Mouse (Mus musculus) neural tube, embryonic 10.5 days (tissue): ENCODE results near the gene Adamtsl4.
A peak's percentile ranks its signal among the peaks of the same experiment; 100 is the strongest.
"Not testable (repeated sequence)": the region's sequence is repeated elsewhere in the genome, so short reads cannot be mapped to it uniquely, and the experiment has no call there.

Experiments
- DNase-seq: peaks from one replicate; pipeline ENCODE4 v3.0.0-alpha.2; 2017; ENCODE audit warnings: low spot score; ENCODE audit errors: extremely low spot score

Adamtsl4 gene

DNA sequence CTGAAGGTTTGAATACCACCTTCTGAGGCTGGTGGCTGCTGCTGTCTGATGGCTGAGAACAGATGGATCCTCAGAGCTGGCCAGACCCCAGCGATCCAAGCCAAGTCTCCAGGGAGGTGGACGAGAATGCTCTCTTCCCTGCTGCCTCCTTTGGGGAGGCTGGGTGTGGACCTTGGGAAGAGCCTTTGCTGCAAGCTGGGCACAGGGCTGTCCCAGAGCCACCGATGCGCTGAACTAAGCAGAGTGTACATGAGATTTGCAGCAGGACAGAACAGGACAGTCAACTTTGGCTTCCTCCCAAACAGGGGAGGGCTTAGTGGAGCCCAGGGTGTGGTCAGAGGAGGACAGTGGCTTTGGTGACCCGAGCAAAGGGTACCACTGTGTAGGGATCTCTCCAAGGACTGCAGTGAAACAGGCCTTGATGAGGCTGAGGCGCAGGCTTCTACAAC lies 12.5 kb upstream of the Adamtsl4 start:
- no peak for DNase-seq

DNA sequence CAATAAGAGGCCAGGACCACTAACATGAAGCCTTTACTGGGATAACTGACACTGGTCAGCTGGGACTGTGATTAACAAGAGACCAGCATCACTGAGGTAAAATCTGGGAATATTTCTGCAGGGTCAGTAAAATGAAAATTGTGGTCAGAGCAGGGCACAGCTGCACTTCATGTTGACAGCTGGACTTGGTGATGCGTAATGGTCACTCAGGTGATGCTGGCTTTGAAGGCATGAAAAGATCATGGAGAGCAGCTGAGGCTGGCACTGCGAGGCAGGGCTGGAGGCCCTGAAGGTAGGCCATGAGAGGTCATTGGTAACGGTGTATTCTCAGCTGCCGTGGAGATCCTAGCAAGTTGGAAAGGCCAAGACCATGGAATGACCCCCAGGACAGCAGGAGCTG lies 10.6 kb upstream of the Adamtsl4 start:
- DNase-seq, result peak; percentile 12

DNA sequence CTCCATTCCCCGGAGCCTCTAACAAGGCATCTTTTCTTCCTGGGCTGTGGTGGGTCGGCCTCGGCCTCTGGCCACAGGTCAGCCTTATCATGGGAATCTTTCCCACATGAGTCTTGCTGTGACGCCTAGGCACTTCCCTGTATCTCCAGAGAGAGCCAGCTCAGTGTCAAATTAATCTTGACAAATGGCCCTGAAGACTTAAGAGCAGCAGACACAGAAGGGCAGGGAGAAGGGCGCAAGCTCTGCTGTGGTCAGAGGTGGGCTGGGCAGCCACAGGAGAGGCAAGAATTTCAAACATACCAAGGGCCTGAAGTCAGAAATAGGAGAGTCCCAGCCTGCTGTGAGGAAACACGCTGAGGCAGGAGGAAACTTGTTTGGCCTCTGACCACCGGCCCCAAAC lies 8.6 kb upstream of the Adamtsl4 start:
- DNase-seq, result peak; percentile 42

DNA sequence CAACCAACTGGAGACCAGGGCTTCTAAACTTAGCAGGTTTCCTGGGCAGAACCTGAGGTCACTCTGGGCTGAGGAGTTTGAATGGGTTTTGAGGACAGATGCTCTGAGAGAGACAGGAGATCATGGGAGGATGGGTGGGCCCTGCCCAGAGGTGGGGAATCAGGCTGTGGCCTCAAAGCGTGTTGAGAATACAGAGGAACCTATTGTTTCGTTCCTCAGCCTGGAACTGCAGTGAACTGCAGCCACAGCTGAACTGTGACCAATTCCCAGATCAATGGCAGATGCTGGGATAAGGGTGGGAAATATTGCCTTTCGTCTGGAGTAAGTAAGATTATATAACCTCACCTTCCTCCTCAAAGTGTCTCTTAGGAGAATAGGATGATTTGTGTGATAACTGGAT lies 8.1 kb upstream of the Adamtsl4 start:
- DNase-seq, result no peak

DNA sequence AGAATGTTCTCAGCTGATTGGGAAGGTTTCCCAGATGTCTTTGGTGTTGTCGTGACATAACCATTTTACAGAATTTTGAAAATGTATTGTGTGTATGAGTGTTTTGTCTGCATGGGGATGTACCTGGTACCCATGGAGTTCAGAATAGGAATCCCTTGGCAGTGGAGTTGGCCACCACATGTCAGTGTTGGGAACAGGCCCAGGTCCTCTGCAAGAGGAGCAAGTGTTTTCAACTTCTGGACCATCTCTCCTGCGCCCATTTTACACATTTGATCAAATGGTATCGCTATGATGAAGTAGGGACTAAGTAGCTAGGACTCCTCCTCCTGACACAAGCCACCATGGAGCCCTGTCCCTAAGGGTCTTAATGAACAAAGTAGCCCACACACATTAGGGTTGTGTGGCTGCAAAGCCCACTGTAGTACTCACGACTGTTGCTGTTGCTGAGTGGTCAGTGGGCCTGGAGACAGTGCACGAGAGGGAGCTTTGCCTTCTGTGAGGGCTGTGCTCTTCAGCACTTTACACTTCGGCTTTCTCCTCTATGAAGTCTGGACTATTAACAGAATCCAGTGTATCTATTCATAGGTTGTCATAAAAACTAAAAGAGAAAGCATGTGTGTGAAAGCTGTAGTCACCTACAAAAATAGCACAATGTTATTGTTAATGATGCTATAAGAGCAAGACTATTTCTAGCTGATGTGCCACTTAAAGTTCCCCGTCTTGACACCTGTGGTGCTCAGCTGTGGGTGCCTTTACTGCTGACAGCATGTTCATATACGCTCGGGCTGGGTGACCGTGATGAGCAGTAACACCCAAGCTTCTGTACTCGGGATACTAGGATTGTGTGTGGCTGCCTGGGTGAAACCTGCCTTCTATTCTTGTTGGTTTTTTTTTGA lies 7.3 kb upstream of the Adamtsl4 start:
- no peak for DNase-seq

DNA sequence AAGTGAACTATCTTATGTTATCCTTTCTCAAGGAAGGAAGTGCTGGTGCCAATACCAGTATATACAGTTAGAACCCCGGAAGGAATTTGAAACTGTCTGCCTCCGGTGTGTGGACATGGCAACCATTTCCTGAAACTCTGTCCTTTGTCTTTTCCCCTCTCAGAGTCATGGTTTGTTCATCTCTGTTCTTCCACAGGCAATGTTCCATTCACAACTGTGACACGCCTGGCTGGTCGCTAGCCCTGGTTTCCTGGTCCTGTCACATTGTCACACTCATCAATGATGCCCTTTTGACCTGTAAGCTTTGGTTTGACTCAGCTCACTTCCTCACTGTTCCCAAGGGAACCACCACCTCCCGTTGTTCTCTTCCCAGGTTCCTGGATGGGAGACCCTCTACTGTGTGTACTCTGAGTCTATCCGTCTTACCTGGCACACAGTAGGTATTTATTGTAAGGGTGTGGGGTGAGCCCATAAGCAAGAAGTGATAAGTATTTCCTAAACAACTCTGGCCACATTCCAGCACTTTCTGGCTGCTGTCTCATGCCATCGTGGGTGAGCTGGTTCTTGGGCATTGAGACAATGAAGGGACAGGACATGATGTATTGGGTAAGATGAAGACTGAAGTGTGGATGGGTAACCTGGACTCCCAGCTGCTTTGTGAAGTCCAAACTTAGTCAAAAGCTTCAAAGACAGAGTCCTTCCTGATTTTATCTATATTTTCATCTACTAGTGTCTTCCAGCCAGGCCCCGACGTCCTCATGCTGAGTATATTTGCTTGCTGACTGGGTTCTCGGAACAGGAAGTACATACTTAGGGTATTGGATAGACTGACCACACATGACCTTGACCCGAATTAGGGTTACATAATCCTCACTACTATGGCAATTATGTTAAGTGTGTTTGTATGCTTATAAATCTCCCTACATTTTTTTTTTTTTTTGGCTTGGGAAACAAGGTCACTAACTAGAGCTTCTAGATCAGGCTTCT lies 6.4 kb upstream of the Adamtsl4 start:
- peak; percentile 15 for DNase-seq

DNA sequence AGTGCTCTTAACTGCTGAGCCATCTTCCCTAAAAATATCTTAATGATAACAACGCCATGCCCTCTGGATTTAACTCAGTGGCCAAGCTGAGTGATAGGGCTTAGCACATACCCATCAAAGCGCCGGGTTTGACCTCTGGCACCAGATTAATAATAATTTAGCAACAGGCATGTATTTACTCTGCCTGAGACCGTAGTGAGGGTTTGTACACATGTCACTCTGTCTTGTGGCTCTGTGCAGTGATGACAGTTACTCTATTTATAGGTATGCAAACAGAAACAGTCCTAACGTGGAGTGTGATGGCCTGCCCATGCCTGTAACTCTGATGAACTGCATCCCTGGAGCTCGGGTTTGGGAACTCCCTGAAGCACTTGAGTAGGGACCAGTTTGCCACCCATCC lies 5.0 kb upstream of the Adamtsl4 start:
- peak; percentile 11 for DNase-seq

DNA sequence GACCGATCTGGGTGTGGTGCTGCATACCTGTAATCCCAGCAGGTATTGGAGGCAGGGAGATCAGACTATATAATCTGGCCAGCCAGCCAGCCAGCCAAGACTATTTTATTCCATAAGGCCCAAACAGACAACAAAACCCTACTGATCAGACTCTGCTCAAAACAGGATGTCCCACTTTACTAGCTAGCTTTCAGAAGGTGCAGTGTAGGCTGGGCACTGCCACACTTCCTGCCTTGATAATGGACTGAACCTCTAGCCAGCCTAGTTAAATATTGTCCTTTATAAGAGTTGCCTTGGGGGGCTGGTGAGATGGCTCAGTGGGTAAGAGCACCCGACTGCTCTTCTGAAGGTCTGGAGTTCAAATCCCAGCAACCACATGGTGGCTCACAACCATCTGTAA lies 2.8 kb upstream of the Adamtsl4 start:
- not testable (repeated sequence) for DNase-seq

DNA sequence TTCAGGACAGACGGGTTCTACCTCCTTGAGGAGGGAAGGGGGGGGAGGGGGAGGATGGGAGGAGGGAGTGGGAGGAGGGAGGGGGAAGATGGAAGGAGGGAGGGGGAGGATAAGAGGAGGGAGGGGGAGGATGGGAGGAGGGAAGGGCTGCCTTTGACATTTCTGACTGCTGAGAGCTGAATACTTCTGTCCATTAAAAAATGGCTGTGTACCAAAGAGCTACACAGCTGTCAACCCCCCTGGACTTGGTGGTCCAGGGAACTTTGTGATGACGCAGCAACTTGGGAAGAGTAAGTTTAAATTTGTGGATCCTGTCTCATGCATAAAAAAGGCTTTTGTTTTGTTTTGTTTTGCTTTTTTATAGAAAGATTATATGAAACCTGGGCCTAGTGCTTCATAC lies 2.2 kb upstream of the Adamtsl4 start:
- DNase-seq, result no peak

DNA sequence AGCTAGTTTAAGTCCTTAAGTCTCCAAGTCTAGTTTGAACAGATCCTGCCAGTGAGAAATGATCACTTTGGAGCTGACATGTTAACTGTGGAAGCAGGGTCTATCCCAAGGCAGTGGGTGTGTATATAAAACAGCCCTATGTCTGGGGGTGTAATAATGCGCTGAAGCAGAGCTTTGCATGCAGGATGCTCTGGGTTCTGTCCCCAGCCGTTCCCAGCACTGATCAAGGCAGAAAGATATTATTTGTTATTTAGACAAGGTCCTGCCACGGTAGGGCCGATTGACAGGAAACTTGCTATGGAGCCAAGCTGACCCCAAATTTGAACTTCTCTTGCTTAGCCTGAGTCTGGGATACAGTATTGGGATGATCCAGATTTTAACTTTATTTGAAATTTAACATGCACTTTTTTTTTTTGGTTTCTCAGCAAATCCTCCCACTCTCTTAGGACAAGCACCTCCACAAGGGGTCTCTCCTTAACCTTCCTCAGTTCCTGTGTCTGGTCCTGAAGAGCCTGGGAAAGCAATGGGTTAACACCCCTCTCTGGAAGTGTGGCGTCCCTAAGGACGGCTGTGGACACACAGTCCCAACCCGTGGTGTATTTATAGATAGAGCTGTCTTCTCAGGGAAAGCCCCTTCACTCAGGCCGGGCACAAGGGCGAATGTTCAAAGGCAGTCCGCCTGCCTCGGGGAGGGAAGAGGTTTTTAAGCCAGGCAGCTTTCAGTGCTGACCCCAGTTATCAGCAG lies 1.6 kb upstream of the Adamtsl4 start:
- no peak for DNase-seq

DNA sequence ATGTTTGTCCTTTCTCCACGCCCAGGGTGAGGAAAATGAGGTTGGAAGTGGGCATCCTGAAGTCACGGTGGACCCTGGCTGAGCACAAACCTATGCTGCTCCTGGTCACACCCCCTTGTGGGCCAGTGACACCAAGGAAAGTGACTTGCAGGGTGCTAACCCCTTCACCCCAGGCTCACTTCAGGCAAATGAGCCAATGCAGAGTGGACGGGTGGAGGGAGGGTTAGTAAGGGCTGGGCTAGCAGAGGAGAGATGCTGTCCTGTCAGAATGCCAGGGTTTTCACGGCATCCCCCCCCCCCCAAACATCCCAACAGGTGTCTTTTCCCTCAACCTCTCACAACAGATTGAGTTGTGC lies 571 bp downstream of the Adamtsl4 start:
- DNase-seq, result no peak

DNA sequence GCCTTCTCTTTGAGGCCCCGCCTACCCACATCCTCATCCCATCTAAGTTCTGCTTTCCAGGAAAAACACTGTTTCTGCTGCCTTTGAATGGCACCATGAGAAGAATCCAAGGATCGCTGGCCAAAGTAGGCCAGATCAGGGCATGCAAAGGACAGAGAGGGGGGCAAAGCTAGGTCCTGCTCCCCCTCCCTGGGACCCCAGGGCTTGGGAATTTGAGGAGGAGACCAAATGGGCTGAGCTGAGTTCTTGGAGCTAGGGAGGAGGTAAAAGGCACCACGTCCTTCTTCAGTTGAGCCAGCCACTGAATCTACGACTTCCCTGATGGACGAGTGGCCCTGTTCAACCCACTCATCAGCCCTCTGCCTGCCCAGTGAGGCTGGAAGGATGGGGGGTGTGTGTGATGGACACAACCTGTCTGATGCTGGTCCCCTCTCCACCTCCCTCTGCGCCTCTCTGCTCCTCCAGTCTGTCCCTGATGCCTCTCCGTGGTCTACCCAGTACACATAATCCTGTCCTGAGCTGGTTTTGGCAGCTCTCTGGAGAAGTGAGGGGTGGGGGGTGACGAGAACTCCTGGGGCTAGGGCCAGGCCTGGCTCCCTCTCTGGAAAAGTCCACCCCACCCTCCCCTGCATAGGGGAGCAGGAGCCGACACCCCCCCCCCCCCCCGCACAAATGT lies 1.1 kb downstream of the Adamtsl4 start:
- DNase-seq, result no peak

DNA sequence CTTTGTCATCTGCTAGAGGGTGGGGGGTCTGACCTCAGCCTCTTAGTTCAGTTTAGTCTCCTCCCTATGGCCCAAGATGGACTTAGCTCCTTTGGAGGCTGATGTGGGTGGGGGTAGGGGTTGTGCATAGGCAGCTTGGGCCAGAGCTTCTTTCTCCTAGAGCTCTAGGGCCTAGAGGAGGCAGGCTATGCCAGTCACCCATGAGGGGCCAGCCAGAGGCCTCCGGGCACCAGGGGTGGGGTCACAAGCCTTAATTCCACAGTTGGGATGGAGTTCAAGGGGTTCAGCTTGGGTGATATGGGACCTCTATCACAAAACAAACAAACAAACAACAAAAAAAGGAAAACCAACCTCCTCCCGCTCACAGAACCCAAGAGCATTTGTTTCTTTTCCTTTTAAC lies 2.0 kb downstream of the Adamtsl4 start:
- DNase-seq, result no peak

DNA sequence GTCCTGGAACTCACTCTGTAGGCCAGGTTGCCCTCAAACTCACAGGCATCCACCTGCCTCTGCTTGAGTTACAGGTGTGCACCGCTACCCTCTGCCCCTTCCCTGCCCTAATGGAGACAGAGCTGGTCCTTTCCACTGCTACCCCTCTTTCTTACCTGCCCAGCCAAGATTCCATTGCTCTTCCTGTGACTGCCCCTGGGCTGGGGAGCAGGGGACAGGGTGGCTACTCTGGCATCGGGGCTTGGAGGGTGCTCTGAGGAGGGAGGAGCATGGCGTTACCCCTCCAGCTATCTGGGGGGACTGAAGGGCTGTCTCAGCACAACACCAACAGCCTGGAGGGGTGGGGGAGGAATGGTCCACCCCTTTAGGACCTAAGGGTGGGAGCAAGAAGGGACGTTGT lies 2.4 kb downstream of the Adamtsl4 start:
- DNase-seq, result no peak

DNA sequence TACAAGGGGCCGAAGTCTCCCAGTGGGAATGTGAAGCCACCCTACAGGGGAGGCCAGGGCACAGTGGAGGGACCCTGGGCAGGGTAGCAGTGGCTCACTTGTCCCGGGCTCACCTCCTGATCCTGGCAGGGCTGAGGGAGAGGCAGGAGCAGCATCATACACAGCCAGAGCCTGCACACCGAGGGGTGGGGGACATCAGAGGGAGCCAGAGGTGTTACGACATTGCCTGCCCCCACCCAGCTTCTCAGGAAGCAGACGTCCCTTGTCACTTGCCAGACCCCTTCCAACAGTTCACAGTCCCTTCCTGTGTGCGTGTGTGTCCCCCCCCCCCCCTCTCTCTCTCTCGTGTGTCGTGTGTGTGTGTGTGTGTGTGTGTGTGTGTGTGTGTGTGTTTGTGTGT lies 2.9 kb downstream of the Adamtsl4 start:
- DNase-seq, result no peak

DNA sequence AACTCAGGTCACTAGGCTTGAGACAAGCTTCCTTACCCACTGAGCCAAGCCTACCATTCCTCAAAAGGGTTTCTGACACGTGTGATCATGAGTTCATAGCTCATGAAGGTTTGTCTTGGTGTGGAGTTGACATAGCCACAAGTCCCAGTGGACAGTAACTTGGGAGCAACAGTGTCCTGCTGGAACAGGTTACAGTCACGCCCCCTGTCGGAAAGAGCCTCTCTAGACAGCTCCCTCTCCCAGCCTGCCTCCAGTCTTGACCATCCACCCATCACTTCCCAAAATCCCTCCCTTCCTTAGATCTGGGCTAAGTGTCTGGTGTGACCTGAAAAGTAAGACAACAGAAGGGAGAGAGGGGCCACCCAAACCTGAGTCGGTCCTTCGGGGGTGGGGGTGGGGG lies 4.8 kb downstream of the Adamtsl4 start:
- DNase-seq, result no peak

DNA sequence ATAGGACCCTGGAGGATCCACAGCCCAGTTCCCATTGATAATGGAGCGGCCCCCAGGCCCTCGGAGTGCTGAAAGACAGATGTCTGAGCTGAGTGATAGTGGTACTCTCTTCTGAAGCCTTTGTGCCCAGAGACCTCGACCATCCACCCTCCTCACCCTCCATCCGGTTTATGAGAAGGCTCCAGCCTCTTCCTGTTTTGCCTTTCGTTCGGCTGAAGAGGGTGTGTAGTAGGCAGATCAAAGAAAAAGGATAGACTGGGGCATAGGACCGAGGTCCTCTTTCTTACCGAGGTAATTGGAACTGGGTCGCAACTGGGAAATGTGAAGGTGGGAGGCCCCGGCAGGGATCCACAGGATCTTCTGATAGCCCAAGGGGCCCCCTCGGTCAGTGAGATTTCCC lies 6.4 kb downstream of the Adamtsl4 start:
- DNase-seq, result no peak

DNA sequence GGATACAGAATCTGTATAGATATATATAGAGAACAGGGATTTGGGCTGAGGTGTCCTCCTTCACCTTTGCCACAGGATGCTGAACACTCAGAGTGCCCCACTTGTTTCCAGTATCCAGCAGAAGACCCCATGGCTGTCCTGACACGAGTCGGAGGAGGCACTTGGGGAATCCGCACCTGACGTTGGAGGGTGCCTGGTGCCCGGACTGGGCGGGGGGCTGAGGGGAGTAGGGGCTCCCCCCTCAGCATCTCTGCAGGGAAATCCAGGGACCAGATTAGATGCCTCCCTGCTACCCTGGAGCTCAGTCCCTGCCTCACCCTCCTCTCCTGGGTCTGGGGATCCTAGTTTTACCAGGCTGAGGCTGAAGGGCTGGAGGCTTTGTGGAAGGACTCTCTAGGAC lies 7.0 kb downstream of the Adamtsl4 start:
- no peak for DNase-seq

DNA sequence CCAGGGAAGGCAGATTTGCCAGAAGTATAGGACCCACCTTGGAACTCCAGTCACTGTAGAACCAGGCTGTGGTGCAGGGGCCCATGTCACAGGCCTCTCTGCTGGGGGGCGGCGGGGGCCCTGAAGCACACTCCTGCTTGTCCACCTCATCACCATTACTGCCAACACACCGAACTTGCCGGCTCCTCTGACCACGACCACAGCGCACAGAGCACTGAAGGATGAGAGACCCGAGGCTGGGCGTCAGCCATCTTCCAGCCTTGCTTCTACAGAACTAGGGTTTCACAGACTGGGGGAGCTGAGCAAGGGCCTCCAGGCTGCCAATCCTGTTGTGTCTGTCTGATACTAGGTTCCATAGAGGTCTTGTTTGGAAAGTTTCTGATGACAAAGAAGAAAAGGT lies 8.2 kb downstream of the Adamtsl4 start:
- DNase-seq, result no peak

DNA sequence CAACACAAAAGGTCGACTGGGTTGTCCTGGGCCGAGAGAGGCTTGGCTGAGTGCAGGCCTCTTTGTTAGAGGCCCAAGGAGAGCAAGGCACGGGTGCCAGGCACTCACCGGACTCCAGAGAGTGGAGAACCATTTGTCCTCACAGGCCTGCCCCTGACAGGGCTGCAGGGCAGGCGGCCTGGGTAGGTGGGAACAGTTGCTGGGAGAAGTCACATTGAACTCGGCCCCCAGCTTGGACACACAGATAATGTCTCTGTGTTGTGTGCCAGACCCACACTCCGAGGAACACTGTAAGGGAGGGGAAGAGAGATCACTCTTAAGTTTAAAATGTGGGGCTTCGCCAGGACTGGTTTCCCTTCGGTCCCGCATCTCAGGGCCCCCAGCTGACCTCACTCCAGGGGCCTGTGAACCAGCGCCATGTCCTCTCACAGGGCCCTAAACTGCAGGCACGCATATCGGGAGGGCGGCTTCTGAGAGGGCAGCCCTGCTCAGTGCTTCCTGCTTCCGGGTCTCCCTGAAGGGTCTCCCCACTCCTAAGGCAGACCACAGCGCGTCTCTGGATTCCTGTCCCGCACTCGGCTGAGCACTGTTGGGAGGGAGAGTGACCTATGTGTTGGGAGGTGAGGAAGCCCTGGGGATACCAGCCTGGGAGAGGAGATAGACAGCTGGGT lies 10.2 kb downstream of the Adamtsl4 start:
- no peak for DNase-seq
